Mouse (Mus musculus) kidney, embryonic 15.5 days (tissue): Measurements from ENCODE around the gene Relt. TPM values are rescaled to one million over a fixed set of nuclear protein-coding genes. Genes with fewer than 3 reads are reported as not detected.

ENCODE experiments used
- ATAC-seq: fragments of 200-750 bp; cut with Nextera tagmentation; replicated peaks from 2 replicates; pipeline ENCODE4 v1.8.0; 2017; ENCODE audit warnings: moderate TSS enrichment; ENCODE audit not compliant: low FRiP score
- H3K27ac ChIP-seq: fragments of 300-500 bp; sonication (generic); 2 replicates; pipeline ENCODE4 v1.5.1; 2015; ENCODE audit warnings: mild to moderate bottlenecking, inconsistent platforms
- H3K27me3 ChIP-seq: fragments of 300-500 bp; sonication (generic); 2 replicates; pipeline ENCODE4 v1.6.1; 2015; ENCODE audit warnings: inconsistent platforms
- H3K36me3 ChIP-seq: fragments of 300-500 bp; sonication (generic); 2 replicates; pipeline ENCODE4 v1.6.1; 2015; ENCODE audit warnings: inconsistent platforms
- H3K4me1 ChIP-seq: fragments of 300-500 bp; sonication (generic); 2 replicates; pipeline ENCODE4 v1.6.1; 2015; ENCODE audit warnings: inconsistent platforms
- H3K4me2 ChIP-seq: fragments of 300-500 bp; sonication (generic); 2 replicates; pipeline ENCODE4 v1.6.1; 2015; ENCODE audit warnings: moderate library complexity, mild to moderate bottlenecking, inconsistent platforms
- H3K4me3 ChIP-seq: fragments of 300-500 bp; sonication (generic); replicated peaks from 2 replicates; pipeline ENCODE4 v1.5.1; 2015; ENCODE audit warnings: mild to moderate bottlenecking, inconsistent platforms
- H3K9ac ChIP-seq: fragments of 300-500 bp; sonication (generic); 2 replicates; pipeline ENCODE4 v1.6.1; 2015; ENCODE audit warnings: mild to moderate bottlenecking, inconsistent platforms
- H3K9me3 ChIP-seq: fragments of 300-500 bp; sonication (generic); replicated peaks from 2 replicates; pipeline ENCODE4 v1.6.1; 2016; ENCODE audit warnings: inconsistent platforms
- WGBS: fragments of 180-500 bp; shearing (Covaris S2); methylation state at CpG from one replicate; pipeline ENCODE4 v1.1.7; 2015; ENCODE audit warnings: mixed read lengths; 5-methylcytosine and 5-hydroxymethylcytosine counted together
- polyA plus RNA-seq: library from polyadenylated mRNA; unstranded; fragments of >200 nt; fragmentation: Nextera tagmentation; extraction: Ambion mirVana; gene quantifications from 2 replicates; pipeline ENCODE4 v1.2.1, GENCODE M21; 2015

Gene Relt
- polyA plus RNA-seq, 1 experiment from 2014 or later: 4.9 TPM

DNA sequence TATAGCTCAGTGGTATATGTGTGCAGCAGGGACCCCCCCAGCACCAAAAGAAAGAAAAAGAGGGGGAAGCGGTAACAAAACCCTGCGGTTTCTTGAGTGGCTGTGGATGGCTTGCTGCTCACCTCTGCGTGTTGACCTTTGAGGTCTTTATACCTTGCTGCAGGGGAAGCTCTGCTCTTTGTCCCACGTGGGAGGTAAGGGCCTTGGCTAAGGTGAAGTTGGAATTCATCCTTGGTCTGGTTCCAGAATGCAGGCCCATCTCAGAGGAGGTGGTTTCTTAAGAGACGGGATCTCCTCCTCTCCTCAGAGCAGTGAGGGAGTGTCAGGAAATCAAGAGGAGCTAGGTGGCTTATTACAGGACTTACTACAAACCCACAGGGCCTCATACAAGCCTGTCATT lies 21.1 kb downstream of the Relt start:
- Histone ChIP-seq H3K27me3 (no peaks in the 10 kb centered on the region), H3K9ac (no peak overlapping the region), H3K4me1 (peaks cover 5% of the 10 kb centered on the region; the same call in 1 of the 2 replicates), H3K4me3 (no peak overlapping the region), H3K27ac (no peak overlapping the region), H3K9me3 (no peaks in the 10 kb centered on the region), H3K36me3 (peaks cover 23% of the 10 kb centered on the region), H3K4me2 (no peak overlapping the region)
- no peak for ATAC-seq
- 86% methylated on average over 5 of the region's 5 CpGs for WGBS

DNA sequence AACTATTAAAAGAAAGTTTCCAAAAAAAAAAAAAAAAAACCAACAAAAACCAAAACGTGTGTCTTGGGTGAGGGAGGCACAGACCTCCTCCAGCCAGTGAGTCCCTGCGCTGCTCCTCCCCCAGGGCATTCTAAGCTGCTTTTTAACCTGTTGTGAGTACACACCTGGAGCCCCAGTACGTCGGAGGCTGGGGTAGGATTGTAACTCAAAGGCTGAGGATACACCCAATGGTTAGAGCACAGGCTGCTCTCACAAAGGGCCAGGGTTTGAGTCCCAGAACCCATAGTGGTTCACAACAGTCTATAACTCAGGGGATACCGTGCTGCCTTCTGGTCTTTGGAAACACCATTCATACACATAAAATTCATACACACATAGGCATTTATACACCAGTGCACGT lies 21.6 kb downstream of the Relt start:
- peaks cover 28% of the 10 kb centered on the region for H3K36me3 ChIP-seq
- 87% methylated on average over 6 of the region's 6 CpGs for WGBS
- ATAC-seq: no peak
- H3K9me3 ChIP-seq: no peaks in the 10 kb centered on the region
- H3K4me2 ChIP-seq: no peak overlapping the region
- no peaks in the 10 kb centered on the region for H3K27me3 ChIP-seq
- no peak overlapping the region for H3K4me3 ChIP-seq
- peaks cover 5% of the 10 kb centered on the region; the same call in 1 of the 2 replicates for H3K4me1 ChIP-seq
- H3K9ac ChIP-seq: no peak overlapping the region
- H3K27ac ChIP-seq: no peak overlapping the region

GRCm38 (mm10) chr7:100840906-100841305 lies 22.3 kb downstream of the Relt start:
- 98% methylated on average over 1 of the region's 1 CpGs for WGBS

DNA sequence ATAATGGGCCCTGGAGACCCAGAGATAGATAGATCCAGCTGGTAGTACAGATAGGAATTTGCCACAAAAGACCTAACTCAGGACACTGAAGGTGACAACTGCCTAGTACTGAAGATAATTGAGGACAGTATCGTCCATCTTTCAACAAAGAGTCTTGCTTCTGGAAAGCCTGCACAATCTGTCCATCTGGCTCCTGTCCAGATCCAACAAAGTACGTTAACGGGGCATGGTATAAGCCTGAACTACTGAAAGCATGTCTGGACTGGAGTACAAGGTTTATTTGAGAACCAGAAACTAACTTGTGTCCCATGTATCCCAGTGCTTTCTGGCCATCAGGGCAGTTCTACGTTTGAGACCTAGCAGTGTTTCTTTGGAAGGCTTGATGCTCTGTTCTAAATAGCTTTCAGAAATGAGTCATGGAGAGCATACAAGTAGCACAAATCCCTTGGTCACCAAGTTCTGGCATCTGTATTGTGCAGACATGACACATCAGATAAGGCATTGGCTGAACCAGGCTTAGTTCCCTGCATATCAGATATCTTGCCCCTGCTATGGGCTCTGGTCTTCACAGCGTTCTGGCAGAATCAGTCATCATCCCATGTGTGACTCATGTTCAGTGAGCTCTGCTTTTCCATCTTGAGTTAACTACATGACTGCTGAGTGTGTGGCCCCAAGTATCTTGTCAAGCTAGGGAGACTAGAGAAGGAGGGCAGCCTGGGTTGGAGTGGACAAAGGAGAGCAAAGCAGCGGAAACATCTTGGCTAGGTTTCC lies 23.4 kb downstream of the Relt start:
- ATAC-seq: no peak
- Histone ChIP-seq H3K9me3 (no peaks in the 10 kb centered on the region), H3K4me1 (no peaks in the 10 kb centered on the region), H3K27me3 (no peaks in the 10 kb centered on the region), H3K9ac (no peak overlapping the region), H3K4me2 (no peak overlapping the region), H3K27ac (no peak overlapping the region), H3K36me3 (peaks cover 45% of the 10 kb centered on the region), H3K4me3 (no peak overlapping the region)
- WGBS: 71% methylated on average over 6 of the region's 6 CpGs

More at GRCm38 (mm10) chr7:100840906-100841305, 22.3 kb downstream of the Relt start:
- Histone ChIP-seq H3K9me3 (no peaks in the 10 kb centered on the region), H3K27ac (no peak overlapping the region), H3K4me2 (no peak overlapping the region), H3K4me1 (peaks cover 5% of the 10 kb centered on the region; the same call in 1 of the 2 replicates), H3K36me3 (peaks cover 35% of the 10 kb centered on the region), H3K4me3 (no peak overlapping the region), H3K9ac (no peak overlapping the region), H3K27me3 (no peaks in the 10 kb centered on the region)
- ATAC-seq: no peak

GRCm38 (mm10) chr7:100837701-100838100 lies 25.5 kb downstream of the Relt start:
- no peaks in the 10 kb centered on the region for H3K9me3 ChIP-seq
- H3K4me2 ChIP-seq: no peak overlapping the region
- 51% methylated on average over 1 of the region's 1 CpGs for WGBS
- H3K4me3 ChIP-seq: no peak overlapping the region
- no peaks in the 10 kb centered on the region for H3K4me1 ChIP-seq
- H3K27me3 ChIP-seq: no peaks in the 10 kb centered on the region
- peaks cover 53% of the 10 kb centered on the region for H3K36me3 ChIP-seq
- no peak for ATAC-seq
- no peak overlapping the region for H3K9ac ChIP-seq
- H3K27ac ChIP-seq: no peak overlapping the region

- no peak overlapping the region for H3K9ac ChIP-seq
- no peak overlapping the region for H3K4me3 ChIP-seq
- no peaks in the 10 kb centered on the region for H3K27me3 ChIP-seq
- H3K4me2 ChIP-seq: no peak overlapping the region
- no peaks in the 10 kb centered on the region for H3K4me1 ChIP-seq
- H3K27ac ChIP-seq: no peak overlapping the region
- peaks cover 50% of the 10 kb centered on the region for H3K36me3 ChIP-seq
- 90% methylated on average over 10 of the region's 10 CpGs for WGBS
- H3K9me3 ChIP-seq: no peaks in the 10 kb centered on the region
- ATAC-seq: no peak
Measured at GRCm38 (mm10) chr7:100836657-100837056, 26.6 kb downstream of the Relt start.

DNA sequence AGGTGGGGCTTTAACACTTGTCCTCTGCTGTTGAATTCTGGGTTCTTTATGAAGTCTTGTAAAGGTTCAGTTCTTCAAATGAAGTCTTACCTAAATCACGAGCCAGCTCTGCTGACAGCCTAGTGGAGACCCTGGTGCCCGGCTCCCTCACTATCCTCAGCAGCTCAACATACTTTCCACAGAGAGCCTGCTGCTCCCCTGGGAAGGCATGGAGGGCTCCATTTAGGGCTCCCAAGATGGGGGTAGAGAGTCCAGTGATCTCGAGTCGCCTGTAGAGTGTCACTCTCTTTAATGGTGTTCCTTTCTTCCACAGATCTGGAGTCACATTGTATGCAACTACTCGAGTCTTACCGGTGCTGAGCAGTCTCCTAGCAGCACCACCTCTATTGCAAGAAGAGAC lies 27.5 kb downstream of the Relt start:
- Histone ChIP-seq H3K9ac (no peak overlapping the region), H3K27me3 (no peaks in the 10 kb centered on the region), H3K9me3 (no peaks in the 10 kb centered on the region), H3K4me2 (no peak overlapping the region), H3K36me3 (peaks cover 50% of the 10 kb centered on the region), H3K27ac (no peak overlapping the region), H3K4me1 (no peaks in the 10 kb centered on the region), H3K4me3 (no peak overlapping the region)
- 85% methylated on average over 6 of the region's 6 CpGs for WGBS
- ATAC-seq: no peak

- Histone ChIP-seq H3K4me2 (no peak overlapping the region), H3K27me3 (no peaks in the 10 kb centered on the region), H3K36me3 (peaks cover 50% of the 10 kb centered on the region), H3K4me1 (no peaks in the 10 kb centered on the region), H3K9me3 (no peaks in the 10 kb centered on the region), H3K4me3 (no peak overlapping the region), H3K27ac (no peak overlapping the region), H3K9ac (no peak overlapping the region)
- ATAC-seq: no peak
- WGBS: 86% methylated on average over 7 of the region's 7 CpGs
Measured at GRCm38 (mm10) chr7:100835168-100835567, 28.1 kb downstream of the Relt start.

DNA sequence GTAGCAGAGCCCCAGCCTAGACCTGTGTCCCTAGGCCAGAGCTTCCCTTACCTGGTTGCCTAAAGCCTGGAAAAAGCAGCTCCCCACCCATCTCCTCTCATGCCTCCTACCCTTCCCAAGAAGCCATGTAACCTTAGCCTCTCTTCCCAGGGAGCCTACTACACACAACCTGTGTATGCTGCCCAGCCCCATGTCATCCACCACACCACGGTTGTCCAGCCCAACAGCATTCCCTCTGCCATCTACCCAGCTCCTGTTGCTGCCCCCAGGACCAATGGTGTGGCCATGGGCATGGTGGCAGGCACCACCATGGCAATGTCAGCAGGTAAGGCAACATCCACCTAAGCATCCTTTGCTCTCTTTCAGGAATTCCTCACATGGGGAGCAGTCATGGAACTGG lies 29.4 kb downstream of the Relt start:
- no peaks in the 10 kb centered on the region for H3K9me3 ChIP-seq
- no peaks in the 10 kb centered on the region for H3K27me3 ChIP-seq
- no peaks in the 10 kb centered on the region for H3K4me1 ChIP-seq
- H3K4me3 ChIP-seq: no peak overlapping the region
- no peak for ATAC-seq
- H3K36me3 ChIP-seq: peaks cover 45% of the 10 kb centered on the region
- no peak overlapping the region for H3K4me2 ChIP-seq
- H3K27ac ChIP-seq: no peak overlapping the region
- H3K9ac ChIP-seq: no peak overlapping the region
- 85% methylated on average over 1 of the region's 1 CpGs for WGBS

DNA sequence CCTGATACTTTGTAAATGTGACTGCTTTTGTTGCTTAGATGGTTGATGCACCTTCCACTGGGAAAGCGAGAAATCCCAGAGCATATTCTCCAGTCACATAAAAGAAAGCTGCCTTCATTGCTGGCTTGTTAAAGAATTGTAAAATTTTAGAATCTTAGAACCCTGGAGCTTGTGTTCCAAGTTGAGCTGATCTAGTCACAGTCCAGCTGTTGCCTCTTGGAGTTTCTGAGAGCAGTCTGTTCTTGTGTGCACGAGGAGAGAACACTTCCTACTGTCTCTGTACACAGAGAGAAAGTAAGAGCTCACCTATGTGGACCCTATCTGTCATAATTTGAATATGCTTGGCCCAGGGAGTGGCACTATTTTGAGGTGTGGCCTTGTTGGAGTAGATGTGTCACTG lies 34.7 kb downstream of the Relt start:
- no peak overlapping the region for H3K27ac ChIP-seq
- 91% methylated on average over 2 of the region's 2 CpGs for WGBS
- H3K4me1 ChIP-seq: no peaks in the 10 kb centered on the region
- no peak for ATAC-seq
- H3K9me3 ChIP-seq: no peaks in the 10 kb centered on the region
- H3K4me3 ChIP-seq: no peak overlapping the region
- H3K27me3 ChIP-seq: no peaks in the 10 kb centered on the region
- no peak overlapping the region for H3K4me2 ChIP-seq
- H3K36me3 ChIP-seq: peaks cover 13% of the 10 kb centered on the region
- no peak overlapping the region for H3K9ac ChIP-seq

DNA sequence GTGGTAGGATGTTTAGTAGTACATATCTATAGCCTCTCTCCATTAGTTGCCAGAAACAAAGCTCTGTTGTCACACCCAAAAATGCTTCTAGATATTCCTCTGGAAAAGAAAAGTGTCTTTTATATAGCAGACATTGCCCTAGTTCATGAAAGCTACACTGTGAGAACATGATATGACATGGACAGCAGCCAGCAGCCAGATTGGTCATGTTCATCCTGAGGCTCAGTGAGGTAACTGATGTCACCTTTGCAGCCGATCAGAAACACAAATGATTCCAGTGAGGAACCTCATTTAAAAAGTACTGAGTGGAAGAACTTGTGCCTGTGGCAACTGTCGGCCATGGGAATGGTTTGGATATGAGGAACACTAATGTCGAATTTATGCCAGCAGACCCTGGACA lies 38.6 kb downstream of the Relt start:
- 93% methylated on average over 3 of the region's 3 CpGs for WGBS

DNA sequence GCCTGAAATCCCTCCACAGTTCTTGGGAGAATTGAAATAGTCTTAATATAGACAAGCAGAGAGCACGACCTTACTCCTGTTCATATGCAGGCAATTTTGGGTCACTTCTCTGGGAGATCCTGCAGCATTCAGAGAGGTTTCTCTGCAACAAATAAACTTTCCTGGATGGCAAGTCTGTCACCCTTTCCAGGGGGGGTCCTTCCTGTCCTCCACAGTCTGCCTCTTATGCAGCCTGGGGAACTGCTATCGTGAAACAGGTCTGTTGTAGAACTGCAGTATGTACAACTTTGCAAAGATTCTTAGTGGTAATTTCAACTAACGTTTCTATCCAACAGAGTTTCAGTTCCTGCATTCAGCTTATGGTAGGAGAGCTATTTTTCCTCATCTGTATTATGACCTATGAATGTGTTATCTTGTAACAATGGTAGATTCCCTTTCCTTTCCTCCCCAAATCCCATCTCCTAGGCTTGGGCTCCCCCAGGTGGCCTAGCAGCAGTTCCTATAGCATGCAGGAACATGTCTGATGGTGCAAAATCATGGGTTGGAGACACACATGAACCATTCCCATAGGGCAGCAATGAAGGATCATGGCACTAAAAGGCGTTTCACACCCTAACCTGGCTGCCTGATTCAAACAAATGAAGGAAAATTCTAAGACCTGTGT lies 44.7 kb downstream of the Relt start:
- Histone ChIP-seq H3K27ac (no peak overlapping the region), H3K4me3 (no peak overlapping the region), H3K27me3 (no peaks in the 10 kb centered on the region), H3K36me3 (no peaks in the 10 kb centered on the region), H3K4me1 (0 out of 2 replicates have a peak, but pooled peaks cover 6% of the 10 kb centered on the region), H3K4me2 (no peak overlapping the region), H3K9me3 (no peaks in the 10 kb centered on the region), H3K9ac (no peak overlapping the region)
- 87% methylated on average over 4 of the region's 4 CpGs for WGBS
- no peak for ATAC-seq

More for the DNA sequence above, 38.6 kb downstream of the Relt start:
- Histone ChIP-seq H3K27me3 (no peaks in the 10 kb centered on the region), H3K36me3 (peaks cover 13% of the 10 kb centered on the region), H3K27ac (no peak overlapping the region), H3K9ac (no peak overlapping the region), H3K4me3 (no peak overlapping the region), H3K4me1 (no peaks in the 10 kb centered on the region), H3K4me2 (no peak overlapping the region), H3K9me3 (no peaks in the 10 kb centered on the region)
- no peak for ATAC-seq
